Mouse (Mus musculus) spleen, adult 2 months (tissue): ENCODE data around the gene Bpifa6. TPM values are rescaled to one million over a fixed set of nuclear protein-coding genes. Genes with fewer than 3 reads are reported as not detected.

Experiments used
- DNase-seq, 2 experiments: peaks; one replicate each; pipeline versions ENCODE4 v3.0.0 to v3.0.0-alpha.2; 2012 to 2021; ENCODE audit warnings: low spot score in 2 of 2, low read depth in 1 of 2
- H3K27ac ChIP-seq: fragments of 200-500 bp; 2 replicates; pipeline ENCODE4 v1.5.1; 2012; ENCODE audit warnings: low read length, inconsistent platforms; ENCODE audit not compliant: insufficient read depth
- H3K27me3 ChIP-seq: fragments of 200-500 bp; 2 replicates; pipeline ENCODE4 v1.6.1; 2012; ENCODE audit warnings: mild to moderate bottlenecking, moderate library complexity, low read length, inconsistent platforms; ENCODE audit not compliant: control insufficient read depth, insufficient read depth
- H3K36me3 ChIP-seq: fragments of 200-500 bp; 2 replicates; pipeline ENCODE4 v1.6.1; 2012; ENCODE audit warnings: mild to moderate bottlenecking, low read length, inconsistent platforms; ENCODE audit not compliant: control insufficient read depth, insufficient read depth
- H3K4me1 ChIP-seq: fragments of 200-500 bp; 2 replicates; pipeline ENCODE4 v1.6.1; 2011; ENCODE audit warnings: inconsistent platforms; ENCODE audit not compliant: control insufficient read depth, insufficient read depth, insufficient read length
- H3K4me3 ChIP-seq: fragments of 200-500 bp; 2 replicates; pipeline ENCODE4 v1.5.1; 2011; ENCODE audit warnings: mild to moderate bottlenecking, inconsistent platforms; ENCODE audit not compliant: insufficient read depth, insufficient read length; ENCODE audit errors: extremely low read depth
- CTCF ChIP-seq: fragments of 200-500 bp; IDR thresholded peaks from 2 replicates; pipeline ENCODE4 v1.5.1; 2011; ENCODE audit warnings: mild to moderate bottlenecking, inconsistent platforms; ENCODE audit not compliant: insufficient read depth, insufficient read length, insufficient replicate concordance; ENCODE audit errors: extremely low read depth
- POLR2A ChIP-seq: fragments of 200-500 bp; IDR thresholded peaks from 2 replicates; pipeline ENCODE4 v1.6.1; 2011; ENCODE audit warnings: low read depth, low read length, inconsistent platforms
- WGBS: fragments of 180-500 bp; shearing (Covaris S2); methylation state at CpG from one replicate; pipeline ENCODE4 v1.1.7; 2018; 5-methylcytosine and 5-hydroxymethylcytosine counted together
- polyA plus RNA-seq: library from polyadenylated mRNA; depleted of rRNA; stranded (reverse); fragments of >200 nt; gene quantifications from 2 replicates; pipeline ENCODE4 v1.2.3, GENCODE M21; 2012; rRNA removed

The Bpifa6 gene
- not detected in 2 replicates for polyA plus RNA-seq

GRCm38 (mm10) chr2:153974582-153974981 lies at the start of gene Bpifa6:
Bpifa6 (plus strand) TSS chr2:153974945.
- 62% methylated on average over 5 of the region's 5 CpGs for WGBS
- no peak within 1 kb of the TSS for H3K4me3 ChIP-seq
- no peak within 1 kb of the TSS for H3K27ac ChIP-seq
- TF ChIP-seq CTCF (no peak), POLR2A (no peak)
- no peaks in the 10 kb centered on the region for H3K27me3 ChIP-seq
- no peak for DNase-seq
- no peaks in the 10 kb centered on the region for H3K4me1 ChIP-seq
- H3K36me3 ChIP-seq, result no peaks in the 10 kb centered on the region

DNA sequence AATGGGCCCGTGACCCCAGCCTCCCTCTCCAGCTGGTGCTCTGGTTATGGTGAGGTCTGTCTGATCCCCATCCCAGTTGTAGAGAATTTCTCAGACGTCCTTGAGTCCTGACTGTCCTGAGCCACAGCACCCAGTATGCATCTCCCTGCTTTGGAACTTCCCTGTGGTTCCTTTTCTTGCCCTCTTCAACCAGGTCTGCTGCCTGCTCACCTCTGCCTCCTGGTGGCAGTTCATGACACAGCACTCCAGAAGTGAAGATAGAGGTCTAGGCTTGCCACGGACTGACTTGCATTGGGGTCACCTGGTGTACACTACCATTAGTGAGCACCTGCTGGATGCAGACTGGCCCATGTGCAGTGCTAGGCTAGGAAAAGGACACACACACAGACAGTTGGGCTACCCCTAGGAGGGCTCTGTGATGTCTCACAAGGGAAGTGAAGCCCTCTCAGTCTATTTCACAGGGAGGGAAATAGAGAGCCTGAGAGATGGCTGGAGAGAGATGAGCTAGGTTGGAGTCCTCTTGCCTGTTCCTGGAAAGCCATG lies 44.8 kb upstream of the Bpifa6 start:
- Histone ChIP-seq H3K4me3 (no peak overlapping the region), H3K27ac (no peak overlapping the region), H3K4me1 (peaks cover 4% of the 10 kb centered on the region; the same call in 1 of the 2 replicates), H3K36me3 (no peaks in the 10 kb centered on the region), H3K27me3 (no peaks in the 10 kb centered on the region)
- peak in 1 of 2 experiments; percentile 21 for DNase-seq
- WGBS, result 38% methylated on average over 3 of the region's 3 CpGs
- no peak for TF ChIP-seq POLR2A
- TF ChIP-seq CTCF, result peak; percentile 57; the same call in 1 of the 2 replicates

- Histone ChIP-seq H3K27ac (no peak overlapping the region), H3K4me3 (no peak overlapping the region), H3K27me3 (no peaks in the 10 kb centered on the region), H3K36me3 (no peaks in the 10 kb centered on the region), H3K4me1 (no peaks in the 10 kb centered on the region)
- WGBS, result 91% methylated on average over 6 of the region's 6 CpGs
- TF ChIP-seq POLR2A (no peak), CTCF (no peak)
- DNase-seq, result no peak
These were observed 43.6 kb upstream of the Bpifa6 start for GRCm38 (mm10) chr2:153931125-153931524.

DNA sequence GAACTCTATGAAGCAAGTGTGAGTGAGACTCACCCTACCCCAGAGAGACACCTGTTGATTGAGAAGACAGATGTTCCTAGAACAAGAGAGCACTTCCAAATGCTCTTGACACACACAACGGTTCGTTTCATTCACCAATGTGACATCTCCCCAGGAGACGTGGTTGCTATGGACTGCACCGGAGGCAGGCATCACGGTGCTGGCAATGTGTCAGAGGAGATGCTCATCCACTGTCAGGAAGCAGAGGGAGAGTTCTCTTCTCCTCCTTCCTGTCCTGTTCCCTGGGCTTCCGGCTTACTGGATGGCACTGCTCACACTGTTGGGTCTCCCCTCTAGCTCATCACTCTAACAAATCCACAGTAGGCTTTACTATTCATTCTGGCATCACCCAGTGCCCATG lies 41.4 kb upstream of the Bpifa6 start:
- no peaks in the 10 kb centered on the region for H3K4me1 ChIP-seq
- no peak for DNase-seq
- no peaks in the 10 kb centered on the region for H3K27me3 ChIP-seq
- no peak for TF ChIP-seq CTCF
- TF ChIP-seq POLR2A, result no peak
- H3K27ac ChIP-seq, result no peak overlapping the region
- H3K36me3 ChIP-seq, result no peaks in the 10 kb centered on the region
- WGBS, result 81% methylated on average over 6 of the region's 6 CpGs
- no peak overlapping the region for H3K4me3 ChIP-seq

GRCm38 (mm10) chr2:153935348-153935747 lies 39.4 kb upstream of the Bpifa6 start:
- 88% methylated on average over 6 of the region's 6 CpGs for WGBS
- Histone ChIP-seq H3K27ac (no peak overlapping the region), H3K27me3 (no peaks in the 10 kb centered on the region), H3K4me3 (no peak overlapping the region), H3K4me1 (no peaks in the 10 kb centered on the region), H3K36me3 (no peaks in the 10 kb centered on the region)
- no peak for DNase-seq
- TF ChIP-seq POLR2A (no peak), CTCF (no peak)

DNA sequence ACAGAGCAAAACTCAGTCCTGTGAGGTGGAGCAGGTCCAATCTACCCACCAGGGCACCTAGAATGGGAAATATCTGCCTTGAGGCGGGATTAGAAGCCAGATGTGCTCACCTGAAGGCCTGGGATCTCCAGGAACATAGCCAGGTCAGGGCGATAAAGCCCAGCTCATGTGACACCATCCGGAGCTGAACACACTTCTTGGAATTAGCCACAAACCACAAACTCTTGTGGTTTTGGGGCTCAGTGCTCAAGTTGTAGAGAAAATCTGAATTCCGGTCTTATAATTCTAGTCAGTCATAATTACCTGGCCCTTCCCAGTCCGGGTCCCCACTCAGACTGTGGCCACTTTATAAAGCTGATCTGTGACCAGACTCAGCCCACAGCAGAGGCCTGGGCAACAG lies 36.9 kb upstream of the Bpifa6 start, which contains the start of gene Bpifb4:
Gene Bpifb4 (plus strand): TSS at position 370 of the 400 bp plus-strand sequence.
- no peak within 1 kb of the TSS for H3K27ac ChIP-seq
- H3K36me3 ChIP-seq, result no peaks in the 10 kb centered on the region
- TF ChIP-seq CTCF (no peak), POLR2A (no peak)
- no peak for DNase-seq
- no peaks in the 10 kb centered on the region for H3K4me1 ChIP-seq
- 4% methylated on average over 5 of the region's 5 CpGs for WGBS
- no peaks in the 10 kb centered on the region for H3K27me3 ChIP-seq
- no peak within 1 kb of the TSS for H3K4me3 ChIP-seq

- TF ChIP-seq CTCF, result peak; percentile 66; the same call in 1 of the 2 replicates
- TF ChIP-seq POLR2A, result no peak
- 23% methylated on average over 3 of the region's 3 CpGs for WGBS
- Histone ChIP-seq H3K27me3 (no peaks in the 10 kb centered on the region), H3K27ac (no peak overlapping the region), H3K4me3 (no peak overlapping the region), H3K4me1 (no peaks in the 10 kb centered on the region), H3K36me3 (no peaks in the 10 kb centered on the region)
- DNase-seq, result peak in 1 of 2 experiments; percentile 18
These were observed 31.2 kb upstream of the Bpifa6 start for GRCm38 (mm10) chr2:153943537-153943936.
